Mouse (Mus musculus): ENCODE measurements around the gene Gm10570. TPM values are rescaled to one million over a fixed set of nuclear protein-coding genes. Genes with fewer than 3 reads are reported as not detected.

Gene Gm10570
- total RNA-seq, 4 experiments from 2014 or later: 0.91 TPM; not detected in 3

DNA sequence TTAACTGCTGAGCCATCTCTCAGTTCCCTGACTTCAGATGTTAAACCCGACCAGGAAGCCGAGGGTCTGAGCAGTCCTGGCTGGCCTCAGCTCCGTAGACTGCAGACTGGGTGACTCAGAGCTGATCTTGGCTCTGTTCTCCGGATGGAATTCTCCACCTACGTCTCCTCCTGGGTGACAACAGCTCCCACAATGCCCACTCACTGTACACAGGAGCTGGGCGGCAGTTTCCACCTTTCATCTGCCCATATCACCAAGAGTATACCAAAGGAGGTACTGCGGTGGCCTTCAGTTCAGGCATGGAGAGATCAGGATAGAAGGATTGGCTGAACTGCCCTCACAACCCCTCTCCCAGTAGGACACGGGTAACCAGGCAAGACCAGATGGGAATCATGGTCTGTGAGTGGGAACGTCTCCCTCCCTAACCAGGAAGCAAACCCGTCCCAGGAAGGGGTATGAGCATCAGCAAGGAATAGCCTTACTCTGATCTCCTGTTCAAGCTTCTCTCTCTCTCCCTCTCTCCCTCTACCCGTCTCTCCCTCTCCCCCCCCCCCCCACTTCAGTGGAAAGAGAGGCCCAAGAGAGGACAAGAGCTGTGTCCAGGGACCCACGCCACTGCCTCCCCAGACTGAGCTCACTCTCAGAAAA is 34.7 kb downstream of the Gm10570 start:
- no peak for DNase-seq (ENCODE audit: low spot score)

DNA sequence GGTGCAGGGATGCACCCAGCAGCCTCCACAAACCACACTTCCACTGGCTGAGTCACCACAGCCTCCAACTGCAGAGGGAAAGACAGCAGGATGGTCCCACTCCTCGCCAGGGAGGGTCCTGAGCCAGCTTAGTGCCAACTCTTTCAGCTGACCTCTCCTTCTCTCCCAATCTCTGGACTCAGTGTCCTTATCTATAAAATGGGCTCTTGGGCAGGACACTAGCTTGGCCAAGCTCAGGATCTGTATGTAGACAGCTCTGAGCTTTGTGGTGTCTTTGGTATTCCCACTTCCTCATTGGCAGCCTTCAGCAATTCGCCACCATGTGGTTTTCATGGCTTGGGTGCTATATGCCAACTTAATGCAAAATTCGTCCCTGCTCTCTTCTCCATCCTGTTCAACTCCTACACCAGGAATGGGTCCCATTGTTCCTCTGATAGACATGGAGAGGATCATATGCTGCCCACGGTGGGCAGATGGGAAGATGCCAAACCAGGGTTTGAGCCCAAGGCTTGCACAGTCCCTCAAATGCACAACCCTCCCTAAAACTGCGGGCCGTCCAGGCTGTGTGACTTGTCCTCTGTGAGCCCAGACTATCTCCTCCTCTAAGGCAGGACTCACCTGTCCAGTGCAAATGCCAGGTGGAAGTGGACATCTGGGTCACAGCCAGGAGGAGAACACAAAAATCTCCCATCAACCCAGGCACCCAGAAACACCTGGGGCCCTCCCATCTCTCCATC is 37.7 kb downstream of the Gm10570 start:
- no peak for DNase-seq (ENCODE audit: low spot score)

DNA sequence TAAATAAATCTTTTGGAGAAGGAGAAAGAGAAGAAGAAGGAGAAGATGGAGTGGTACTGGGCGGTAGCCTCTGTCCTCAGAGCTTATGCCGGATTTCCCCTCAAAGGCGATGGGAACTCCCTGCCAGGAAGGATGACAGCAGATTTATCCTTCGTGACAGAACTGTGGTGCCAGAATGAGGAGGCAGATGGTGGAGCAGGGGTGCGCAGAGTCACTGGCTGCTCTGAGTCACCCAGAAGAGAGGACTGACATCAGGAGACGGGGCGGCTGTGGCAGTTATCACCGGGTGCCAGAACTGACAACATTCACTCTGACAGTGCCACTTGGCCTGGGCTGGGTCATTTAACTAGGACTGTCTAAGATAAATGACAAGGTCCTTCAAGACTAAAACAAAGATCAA is 38.4 kb downstream of the Gm10570 start:
- no peak for DNase-seq (ENCODE audit: low spot score)

DNA sequence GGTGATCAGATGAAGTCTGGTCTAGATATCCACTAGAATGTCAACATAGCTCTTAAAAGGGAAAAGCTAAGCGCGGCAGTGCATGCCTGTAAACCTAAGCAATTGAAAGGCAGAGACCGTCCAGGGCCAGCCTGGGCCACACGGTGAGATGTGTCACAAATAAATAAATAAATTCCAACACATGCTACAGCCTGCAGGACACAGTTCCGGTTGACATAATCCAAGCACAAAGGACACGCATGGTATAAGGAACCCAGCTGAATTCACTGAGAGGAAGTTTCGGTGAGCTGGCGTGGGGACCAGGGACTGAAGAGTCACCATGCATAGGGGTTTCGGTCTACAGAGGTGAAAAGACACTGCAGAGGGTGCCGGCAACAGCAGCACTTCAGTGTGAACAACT is 39.7 kb downstream of the Gm10570 start:
- no peak for DNase-seq (ENCODE audit: low spot score)

DNA sequence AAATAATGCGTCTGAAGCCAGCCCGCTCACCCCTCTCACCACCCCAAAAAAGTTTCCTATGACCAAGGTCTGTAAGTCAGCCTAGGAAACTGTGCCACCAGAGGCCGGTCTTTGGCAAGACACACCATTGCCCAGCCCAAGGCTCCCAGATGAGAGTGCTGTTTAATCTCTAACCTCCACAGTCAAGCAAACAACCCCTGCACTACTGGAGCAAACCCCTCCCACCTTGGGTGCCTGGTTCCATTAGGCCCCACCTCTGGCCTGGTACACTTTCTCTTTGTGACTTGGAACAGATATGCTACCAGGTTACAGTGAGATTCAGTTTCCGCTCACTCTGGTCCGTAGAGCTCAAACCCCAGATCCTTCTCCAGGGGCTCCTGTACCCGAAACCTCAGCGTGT is 41.4 kb downstream of the Gm10570 start:
- no peak for DNase-seq (ENCODE audit: low spot score)

DNA sequence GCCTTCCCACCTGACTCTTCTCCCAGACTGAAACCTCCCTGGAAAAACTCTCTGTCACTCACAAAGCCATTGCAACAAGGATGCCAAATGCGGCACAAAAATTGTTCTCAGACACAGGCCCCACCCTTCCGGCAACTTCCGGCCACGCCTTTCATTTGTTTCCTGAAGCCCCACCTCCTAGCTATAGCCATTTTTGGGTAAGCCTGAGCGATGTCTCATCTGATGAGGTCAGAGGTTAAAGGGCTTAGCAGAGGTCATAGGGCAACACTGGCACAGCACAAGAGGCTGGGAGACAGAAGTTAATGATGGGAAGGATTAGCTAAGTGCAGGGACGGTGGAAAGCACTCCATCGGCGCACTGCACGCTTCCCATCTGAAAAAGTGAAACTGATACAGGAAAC is 41.9 kb downstream of the Gm10570 start:
- no peak for DNase-seq (ENCODE audit: low spot score)

DNA sequence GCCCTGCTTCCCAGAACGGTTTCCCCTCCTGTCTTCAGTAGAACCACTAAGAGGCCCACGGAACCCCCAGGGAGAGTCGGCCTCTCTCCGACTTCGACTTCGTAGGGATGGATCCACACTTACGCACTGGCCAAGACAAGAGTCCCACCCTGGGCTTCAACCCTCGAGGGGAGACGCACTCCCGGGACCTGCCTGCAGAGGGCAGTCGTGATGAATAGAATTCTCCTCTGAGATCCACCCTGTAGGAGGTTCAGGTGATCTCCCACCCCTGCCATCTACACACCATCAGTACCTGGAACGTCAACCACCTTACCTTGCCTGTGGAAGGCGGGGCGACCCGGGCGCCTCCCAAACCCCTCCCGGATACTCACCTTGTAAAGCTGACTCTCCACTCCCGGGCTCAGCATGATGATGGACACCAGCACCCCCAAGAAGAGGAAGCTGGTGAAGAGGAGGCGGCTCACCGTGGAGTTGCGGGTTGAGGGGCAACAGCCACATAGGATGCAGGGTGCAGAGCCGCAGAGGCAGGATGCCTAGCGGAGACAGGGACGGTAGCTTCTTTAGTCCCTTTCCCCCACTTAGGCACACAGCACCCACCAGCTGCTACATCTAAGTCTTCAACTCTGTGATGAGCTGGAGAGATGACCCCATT is 43.6 kb downstream of the Gm10570 start:
- DNase-seq (ENCODE audit: low spot score): peak; percentile 52

DNA sequence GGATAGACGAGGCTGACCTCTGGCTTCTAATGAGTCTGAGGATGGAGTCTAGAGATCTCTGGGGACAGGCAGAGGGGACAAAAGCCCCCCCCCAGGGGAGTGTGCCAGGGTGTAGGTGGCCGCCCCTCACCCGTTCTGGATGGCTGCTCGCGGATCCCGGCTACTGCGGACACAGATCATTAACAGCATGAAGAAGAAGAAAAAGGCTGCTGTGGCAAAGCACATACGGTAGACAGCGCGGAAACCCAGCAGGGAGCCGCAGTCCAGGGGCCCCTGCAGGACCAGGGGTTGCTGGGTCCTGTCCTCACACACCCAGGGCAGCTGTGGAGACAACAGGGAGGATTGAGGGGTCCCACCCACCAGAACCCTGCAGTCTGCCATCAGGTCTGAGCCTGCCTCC is 44.3 kb downstream of the Gm10570 start:
- no peak for DNase-seq (ENCODE audit: low spot score)

DNA sequence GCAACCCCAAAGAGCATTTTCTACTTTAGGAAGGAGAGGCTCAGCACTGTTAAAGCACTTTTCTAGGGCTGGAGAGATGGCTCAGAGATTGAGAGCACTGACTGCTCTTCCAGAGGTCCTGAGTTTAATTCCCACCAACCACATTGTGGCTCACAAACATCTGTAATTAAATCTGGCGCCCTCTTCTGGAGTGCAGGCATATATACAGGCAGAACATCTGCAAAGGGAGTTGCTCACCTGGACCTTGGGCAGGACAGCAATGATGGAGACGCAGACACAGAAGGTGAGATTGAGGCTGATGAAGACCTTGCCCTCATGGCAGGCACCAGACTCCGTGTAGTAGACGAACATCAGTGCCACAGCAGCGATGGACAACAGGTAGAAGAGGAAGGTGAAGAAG is 48.1 kb downstream of the Gm10570 start:
- DNase-seq (ENCODE audit: low spot score): no peak

Other genes starting within 250 kb of the Gm10570 start
- gene Pef1, start 206.1 kb downstream of the Gm10570 start, total RNA-seq (2022): 10 to 100 TPM; 31.1 to 42.7 (median 38.2) TPM
- gene Hcrtr1, start 169.3 kb downstream of the Gm10570 start, total RNA-seq (2022): not detected
- 10 to 100 TPM; 44.8 to 57.2 (median 49.5) TPM for gene Tinagl1, start 133.6 kb downstream of the Gm10570 start, total RNA-seq (2022)
- not detected for gene Gm853, start 86.3 kb downstream of the Gm10570 start, total RNA-seq (2022)
- 1 to 10 TPM; 1.9 to 3.7 (median 2.6) TPM for gene Serinc2, start 29.5 kb downstream of the Gm10570 start, total RNA-seq (2022)
- gene Fabp3, start 79 bp downstream of the Gm10570 start, total RNA-seq (2022): 1,000 to 10,000 TPM; 6,025 to 7,484 (median 6,750) TPM
- 10 to 100 TPM; 24.2 to 35.4 (median 29.0) TPM for gene Zcchc17, start 51.3 kb upstream of the Gm10570 start, total RNA-seq (2022)
- gene Snrnp40, start 51.5 kb upstream of the Gm10570 start, total RNA-seq (2022): 10 to 100 TPM; 12.8 to 17.2 (median 16.7) TPM

All from heart, adult 8-10 months (tissue).